Mouse (Mus musculus) olfactory bulb, adult 2 months (tissue): ENCODE results near the gene Ptprg. TPM values are rescaled to one million over a fixed set of nuclear protein-coding genes. Genes with fewer than 3 reads are reported as not detected.

Experiments
- H3K27ac ChIP-seq: fragments of 200-500 bp; 2 replicates; pipeline ENCODE4 v1.5.1; 2012; ENCODE audit warnings: low read depth, low read length; ENCODE audit not compliant: insufficient read depth
- H3K4me1 ChIP-seq: fragments of 200-500 bp; 2 replicates; pipeline ENCODE4 v1.6.1; 2012; ENCODE audit warnings: low read length; ENCODE audit not compliant: control insufficient read depth, insufficient read depth
- H3K4me3 ChIP-seq: fragments of 200-500 bp; 2 replicates; pipeline ENCODE4 v1.5.1; 2012; ENCODE audit warnings: mild to moderate bottlenecking, low read depth, low read length, moderate library complexity; ENCODE audit not compliant: insufficient read depth
- CTCF ChIP-seq: fragments of 200-500 bp; IDR thresholded peaks from 2 replicates; pipeline ENCODE4 v1.5.1; 2012; ENCODE audit warnings: low read depth, mild to moderate bottlenecking, low read length, moderate library complexity; ENCODE audit not compliant: insufficient read depth
- POLR2A ChIP-seq: fragments of 200-500 bp; IDR thresholded peaks from 2 replicates; pipeline ENCODE4 v1.6.1; 2012; ENCODE audit warnings: mild to moderate bottlenecking, low read depth, low read length, moderate library complexity; ENCODE audit not compliant: insufficient read depth
- WGBS: fragments of 180-500 bp; shearing (Covaris S2); methylation state at CpG from one replicate; pipeline ENCODE4 v1.1.7; 2018; 5-methylcytosine and 5-hydroxymethylcytosine counted together
- polyA plus RNA-seq: library from polyadenylated mRNA; stranded (reverse); fragments of >200 nt; gene quantifications from 2 replicates; pipeline ENCODE4 v1.2.4, GENCODE M21; 2012; ENCODE audit warnings: low replicate concordance; ENCODE audit not compliant: missing spikeins, insufficient read depth, insufficient read length

Ptprg gene
- polyA plus RNA-seq, 1 experiment = not detected

DNA sequence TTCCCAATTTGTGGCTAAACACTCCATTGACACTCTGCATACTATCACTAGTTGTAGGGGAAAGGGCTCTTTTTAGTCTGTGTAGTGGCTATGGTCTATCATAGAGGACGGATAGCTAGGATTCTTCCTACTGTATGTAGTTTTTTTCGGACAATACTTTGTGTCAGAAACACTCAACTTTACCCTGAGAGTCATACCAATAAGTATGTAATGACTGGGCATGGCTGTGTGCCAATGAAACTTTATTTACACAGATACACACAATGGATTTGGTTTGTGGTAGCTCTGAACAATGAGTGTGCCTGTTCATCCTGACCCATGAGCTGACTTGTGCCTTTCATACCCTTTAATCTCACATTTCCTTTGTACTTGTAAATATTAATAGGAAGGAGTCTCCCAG, 127.3 kb downstream of the Ptprg start:
- TF ChIP-seq CTCF = no peak
- TF ChIP-seq POLR2A = no peak
- WGBS = 85% methylated on average over 2 of the region's 2 CpGs
- H3K4me1 ChIP-seq = peaks cover 9% of the 10 kb centered on the region; the same call in 1 of the 2 replicates
- H3K4me3 ChIP-seq = no peak overlapping the region
- no peak overlapping the region for H3K27ac ChIP-seq

DNA sequence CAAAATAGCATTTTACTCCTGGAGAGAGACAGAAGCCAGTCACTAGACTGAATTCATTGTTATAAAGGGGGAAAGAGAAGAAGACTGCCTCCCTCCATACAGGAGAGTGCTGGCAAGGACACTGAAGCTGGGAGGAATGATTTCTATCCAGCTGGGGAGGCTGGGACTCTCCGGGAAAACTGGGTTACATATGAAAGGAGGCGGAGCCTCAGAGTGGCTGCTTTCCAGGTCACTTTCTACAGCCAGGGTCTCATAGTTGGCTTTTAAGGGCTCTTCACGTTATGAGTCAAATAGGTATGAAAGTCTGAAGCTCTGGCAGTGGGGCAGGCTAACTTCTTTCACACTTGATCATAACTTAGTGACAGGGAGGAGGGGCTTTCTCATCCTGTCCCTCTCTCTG, 129.1 kb downstream of the Ptprg start:
- TF ChIP-seq CTCF (no peak), POLR2A (no peak)
- peaks cover 9% of the 10 kb centered on the region; the same call in 1 of the 2 replicates for H3K4me1 ChIP-seq
- no peak overlapping the region for H3K27ac ChIP-seq
- WGBS = 56% methylated on average over 3 of the region's 3 CpGs
- no peak overlapping the region for H3K4me3 ChIP-seq

DNA sequence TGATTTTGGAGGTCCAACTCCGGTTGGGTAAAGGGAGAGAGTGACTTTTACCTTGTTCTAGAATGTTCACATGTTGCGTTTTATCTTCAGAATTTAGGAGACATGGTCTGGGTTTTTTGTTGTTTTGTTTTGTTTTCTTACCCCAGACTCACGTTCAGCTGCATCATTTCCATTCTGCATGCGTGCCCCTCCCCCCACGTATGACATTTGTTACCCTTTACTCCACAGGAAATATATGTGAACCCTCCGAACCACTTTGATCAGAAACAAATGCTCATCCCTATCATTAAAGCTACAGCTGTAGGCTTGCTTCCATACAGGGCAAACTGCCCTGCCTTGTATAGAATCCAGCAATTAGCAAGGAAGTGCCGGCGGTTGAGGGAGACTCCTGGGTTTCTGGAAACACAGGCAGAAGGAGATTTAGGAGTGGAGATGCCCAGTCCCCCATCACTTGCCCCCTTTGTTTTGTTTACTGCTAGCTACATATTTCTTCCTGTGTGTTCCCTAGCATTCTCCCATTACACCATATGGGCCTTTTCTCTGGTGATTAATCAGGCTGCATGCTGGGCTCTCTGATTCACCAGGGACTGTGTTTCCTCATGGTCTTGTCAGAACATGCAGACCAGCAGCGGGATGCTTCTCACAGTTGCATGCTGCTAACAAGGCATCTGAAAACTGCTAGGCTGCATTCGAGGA, 130.2 kb downstream of the Ptprg start:
- Histone ChIP-seq H3K4me1 (peaks cover 12% of the 10 kb centered on the region; the same call in 1 of the 2 replicates), H3K27ac (no peak overlapping the region; the same call in 1 of the 2 replicates), H3K4me3 (no peak overlapping the region)
- WGBS = 38% methylated on average over 10 of the region's 10 CpGs
- TF ChIP-seq POLR2A = no peak
- TF ChIP-seq CTCF = no peak

DNA sequence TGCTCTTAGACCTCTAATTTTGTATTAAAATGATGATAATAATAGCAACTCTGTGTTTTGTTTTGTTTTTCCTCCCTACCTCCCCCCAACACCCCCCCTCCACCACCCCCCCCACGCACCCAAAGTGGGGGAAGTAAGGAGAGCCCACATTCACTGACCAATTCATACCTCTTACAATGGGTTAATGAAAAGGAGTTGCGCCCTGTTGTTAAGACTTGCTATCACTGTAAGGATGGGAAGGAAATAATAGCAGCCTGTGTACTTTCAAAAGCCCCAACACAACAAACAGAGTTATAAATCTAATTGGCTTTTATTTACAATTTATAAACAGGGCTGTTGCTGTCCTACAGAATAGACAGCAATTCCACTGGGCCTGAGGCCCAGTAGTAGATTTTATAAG, 130.8 kb downstream of the Ptprg start:
- Histone ChIP-seq H3K4me1 (peaks cover 12% of the 10 kb centered on the region; the same call in 1 of the 2 replicates), H3K27ac (no peak overlapping the region), H3K4me3 (no peak overlapping the region)
- 32% methylated on average over 2 of the region's 2 CpGs for WGBS
- TF ChIP-seq POLR2A (no peak), CTCF (no peak)

DNA sequence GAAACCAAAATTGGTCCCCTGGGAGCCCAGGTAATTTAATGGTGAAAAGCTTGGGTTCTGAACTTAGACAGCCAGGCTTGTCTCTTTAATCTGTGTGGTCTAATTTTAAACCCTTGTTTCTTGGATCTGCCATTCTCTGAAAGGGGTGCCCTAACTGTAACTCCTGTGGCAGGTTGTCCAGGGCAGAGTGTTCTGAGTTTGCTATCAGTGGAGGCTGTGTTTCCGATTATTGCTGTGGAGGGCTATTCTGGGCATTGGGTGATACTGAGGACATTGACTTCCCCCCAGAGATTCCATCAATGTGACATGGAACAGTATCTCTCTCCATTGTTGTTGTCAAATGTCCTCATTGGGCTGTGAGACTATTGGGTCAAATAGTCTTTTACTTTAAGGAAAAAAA, 134.2 kb downstream of the Ptprg start:
- Histone ChIP-seq H3K27ac (no peak overlapping the region), H3K4me1 (peaks cover 5% of the 10 kb centered on the region; the same call in 1 of the 2 replicates), H3K4me3 (no peak overlapping the region)
- 88% methylated on average over 1 of the region's 1 CpGs for WGBS
- TF ChIP-seq POLR2A (no peak), CTCF (no peak)

DNA sequence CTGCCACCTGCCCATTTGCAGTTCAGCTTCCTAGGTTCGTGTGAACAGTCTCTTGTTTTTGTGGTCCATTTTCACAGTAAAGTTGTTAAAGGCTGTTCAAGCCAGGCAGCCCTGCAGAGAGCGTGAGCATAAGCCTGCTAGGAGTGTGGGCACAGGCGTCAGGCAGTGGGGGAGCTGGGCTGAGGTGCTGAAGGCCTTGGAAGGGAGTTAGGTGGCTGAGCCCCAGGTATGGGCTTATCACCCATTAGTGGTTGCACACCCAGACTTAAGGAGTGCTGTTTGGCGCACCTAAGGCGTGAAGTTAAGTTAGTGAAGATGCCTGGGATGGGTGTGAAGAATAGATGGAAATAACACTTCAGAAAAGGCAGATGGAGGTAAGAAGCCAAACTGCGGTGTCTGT, 134.8 kb downstream of the Ptprg start:
- no peak overlapping the region for H3K4me3 ChIP-seq
- H3K27ac ChIP-seq = no peak overlapping the region
- 87% methylated on average over 6 of the region's 6 CpGs for WGBS
- no peak for TF ChIP-seq POLR2A
- TF ChIP-seq CTCF = no peak
- H3K4me1 ChIP-seq = peaks cover 5% of the 10 kb centered on the region; the same call in 1 of the 2 replicates

DNA sequence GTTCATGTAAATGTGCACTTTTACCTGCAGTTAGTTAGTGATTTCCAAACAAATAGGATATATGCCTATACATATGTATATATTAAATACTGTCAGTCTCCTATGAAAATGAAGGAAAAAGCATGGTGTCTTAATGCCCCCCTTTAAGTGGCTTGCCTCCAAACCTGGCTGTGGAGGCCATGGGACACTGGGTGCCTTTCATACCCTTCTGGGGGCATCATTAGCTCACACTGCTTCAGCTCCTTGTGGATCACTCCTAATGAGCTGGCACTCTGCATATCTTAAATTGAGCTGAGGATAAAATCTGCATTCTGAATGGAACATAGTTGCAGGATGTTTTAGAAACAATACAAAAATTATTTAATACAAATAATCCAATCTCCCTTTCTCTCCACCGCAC, 136.7 kb downstream of the Ptprg start:
- TF ChIP-seq CTCF (no peak), POLR2A (no peak)
- Histone ChIP-seq H3K4me1 (peaks cover 3% of the 10 kb centered on the region; the same call in 1 of the 2 replicates), H3K4me3 (no peak overlapping the region), H3K27ac (no peak overlapping the region)
- WGBS = 94% methylated on average over 1 of the region's 1 CpGs

DNA sequence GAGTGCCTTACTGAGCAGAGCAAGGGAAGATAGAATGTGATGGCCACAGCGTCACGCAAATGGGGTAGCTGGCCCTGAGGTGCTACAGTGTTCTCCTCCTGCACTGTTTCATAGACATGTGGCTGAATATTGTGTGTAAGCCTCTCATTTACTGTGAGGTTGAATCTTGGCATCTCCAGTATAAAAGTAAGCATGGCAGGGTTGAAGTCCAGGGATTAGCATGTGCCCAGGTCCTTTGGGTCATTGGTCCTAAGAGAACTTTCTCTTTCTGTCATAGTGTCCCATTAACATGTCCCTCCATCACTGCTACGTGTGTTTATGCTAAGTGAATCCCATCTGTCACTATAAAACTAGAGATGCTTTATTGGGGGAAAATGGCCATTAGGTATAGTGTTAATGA, 138.2 kb downstream of the Ptprg start:
- peaks cover 3% of the 10 kb centered on the region; the same call in 1 of the 2 replicates for H3K4me1 ChIP-seq
- TF ChIP-seq CTCF (no peak), POLR2A (no peak)
- no peak overlapping the region for H3K27ac ChIP-seq
- H3K4me3 ChIP-seq = no peak overlapping the region
- WGBS = 97% methylated on average over 3 of the region's 3 CpGs

DNA sequence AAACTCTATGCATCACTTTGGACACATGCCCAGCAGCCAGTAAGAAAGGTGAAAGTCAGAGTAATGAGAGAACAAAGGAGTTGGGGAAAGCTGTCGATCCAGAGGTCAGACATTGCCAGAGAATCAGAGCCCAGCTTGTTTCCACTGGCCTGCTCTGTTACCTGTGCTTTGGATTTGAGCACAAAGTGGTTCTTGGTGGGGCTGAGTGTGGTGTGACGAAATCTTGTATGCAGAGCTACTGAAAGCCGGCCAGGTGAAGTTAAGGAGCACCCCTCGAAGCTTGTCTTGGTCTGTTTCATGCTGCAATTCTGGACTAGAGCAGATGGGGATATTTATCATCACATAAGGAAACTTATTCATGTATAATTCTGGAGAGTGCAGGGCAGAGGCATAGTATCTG, 145.5 kb downstream of the Ptprg start:
- no peak overlapping the region for H3K4me3 ChIP-seq
- H3K27ac ChIP-seq = no peak overlapping the region
- H3K4me1 ChIP-seq = no peaks in the 10 kb centered on the region
- WGBS = 92% methylated on average over 4 of the region's 4 CpGs
- no peak for TF ChIP-seq CTCF
